In genomic region chr11:117628312-117628779, GRCm38 (mm10) we compare ENCODE assay signal across 8 mouse cellular contexts. TPM values are rescaled to one million over a fixed set of nuclear protein-coding genes. Genes with fewer than 3 reads are reported as not detected.
DNase-seq lines count a peak whose midpoint lies in the region; ATAC-seq and TF ChIP-seq lines count a peak whose summit lies in the region.

No protein-coding gene starts in this region.

- no peaks in the 10 kb centered on the region for H3K36me3 ChIP-seq in lung, embryonic 14.5 days (ENCODE audit: insufficient read depth)
- H3K36me3 ChIP-seq in heart, embryonic 15.5 days: no peaks in the 10 kb centered on the region
- no peaks in the 10 kb centered on the region for H3K36me3 ChIP-seq in liver, embryonic 11.5 days (ENCODE audit: control insufficient read depth, insufficient read depth, low read length)

- no peak for ATAC-seq in lung, embryonic 14.5 days (ENCODE audit: insufficient read depth)
- 0 out of 2 replicates have a peak, but pooled peaks have one; percentile 53 for ATAC-seq in heart, embryonic 15.5 days (replicated peaks; ENCODE audit: insufficient number of reproducible peaks, insufficient read depth, low FRiP score, low read depth)
- ATAC-seq in liver, embryonic 11.5 days (replicated peaks; ENCODE audit: low FRiP score): no peak

- H3K27ac ChIP-seq in lung, embryonic 14.5 days (ENCODE audit: low read depth): no peak overlapping the region
- no peak overlapping the region for H3K27ac ChIP-seq in heart, embryonic 15.5 days
- no peak overlapping the region for H3K27ac ChIP-seq in liver, embryonic 11.5 days (ENCODE audit: low read depth, low read length)

- H3K9ac ChIP-seq in lung, embryonic 14.5 days: no peak overlapping the region
- H3K9ac ChIP-seq in heart, embryonic 15.5 days: no peak overlapping the region
- H3K9ac ChIP-seq in liver, embryonic 11.5 days (ENCODE audit: low read depth, low read length): no peak overlapping the region

- no peak overlapping the region for H3K4me2 ChIP-seq in lung, embryonic 14.5 days
- no peak overlapping the region for H3K4me2 ChIP-seq in heart, embryonic 15.5 days
- no peak overlapping the region for H3K4me2 ChIP-seq in liver, embryonic 11.5 days

- H3K9me3 ChIP-seq in lung, embryonic 14.5 days (ENCODE audit: low read depth, low read length): no peaks in the 10 kb centered on the region
- H3K9me3 ChIP-seq in heart, embryonic 15.5 days (replicated peaks): no peaks in the 10 kb centered on the region
- H3K9me3 ChIP-seq in liver, embryonic 11.5 days (ENCODE audit: control insufficient read depth, low read length): no peaks in the 10 kb centered on the region

- 12% methylated on average over 9 of the region's 9 CpGs for WGBS in lung, embryonic 14.5 days
- WGBS in heart, embryonic 15.5 days: 15% methylated on average over 9 of the region's 9 CpGs
- WGBS in liver, embryonic 11.5 days: 12% methylated on average over 9 of the region's 9 CpGs

- H3K4me1 ChIP-seq in lung, embryonic 14.5 days (ENCODE audit: insufficient read depth): no peaks in the 10 kb centered on the region; the same call in 1 of the 2 replicates
- peaks cover 3% of the 10 kb centered on the region; the same call in 1 of the 2 replicates for H3K4me1 ChIP-seq in heart, embryonic 15.5 days (replicated peaks)
- no peaks in the 10 kb centered on the region for H3K4me1 ChIP-seq in liver, embryonic 11.5 days (replicated peaks; ENCODE audit: control insufficient read depth, insufficient read depth, low read length)

- peaks cover 26% of the 10 kb centered on the region for H3K27me3 ChIP-seq in lung, embryonic 14.5 days (ENCODE audit: insufficient read depth, low read length)
- peaks cover 22% of the 10 kb centered on the region for H3K27me3 ChIP-seq in heart, embryonic 15.5 days
- H3K27me3 ChIP-seq in liver, embryonic 11.5 days (replicated peaks; ENCODE audit: control insufficient read depth, insufficient read depth, low read length): peaks cover 32% of the 10 kb centered on the region

- no peak for TF ChIP-seq CTCF in lung, embryonic 14.5 days (IDR thresholded peaks at IDR 0.05; ENCODE audit: low read depth)

- H3K4me3 ChIP-seq in lung, embryonic 14.5 days (ENCODE audit: low read depth, low read length): no peak overlapping the region
- H3K4me3 ChIP-seq in heart, embryonic 15.5 days: no peak overlapping the region
- no peak overlapping the region for H3K4me3 ChIP-seq in liver, embryonic 11.5 days (ENCODE audit: low read depth, low read length)

- DNase-seq in lung, embryonic 14.5 days: peak; percentile 56
- no peak for DNase-seq in lung, postnatal 25 days (ENCODE audit: low spot score)
- peak; percentile 52 for DNase-seq in embryo, embryonic 10 days (ENCODE audit: low spot score)
- peak; percentile 51 to 76 for DNase-seq in left cerebral cortex, adult 8-10 months (ENCODE audit: low spot score in 2 of 2)
- DNase-seq in retina, postnatal 1 day: peak; percentile 97
- DNase-seq in adipocyte (ENCODE audit: low spot score): no peak
- no peak for DNase-seq in liver, embryonic 11.5 days (ENCODE audit: low spot score)

RNA-seq across cellular contexts. Expression of gene Tnrc6c, which starts 25.7 kb away (rescaled TPM):
- polyA plus RNA-seq in lung, embryonic 14.5 days (2014; fragmentation: Nextera tagmentation; extraction: Ambion mirVana): 10.9 and 11.6 TPM in 2 replicates
- 6.6 and 7.3 TPM in 2 replicates for polyA plus RNA-seq in heart, embryonic 15.5 days (2015; fragmentation: Nextera tagmentation; extraction: Ambion mirVana)
- 10 to 100 TPM; 54.0 to 61.3 (median 57.8) TPM for total RNA-seq in left cerebral cortex, adult 8-10 months (2022)
- 8.0 TPM in 2 replicates for polyA plus RNA-seq in liver, embryonic 11.5 days (2014; fragmentation: Nextera tagmentation; extraction: Ambion mirVana)

Comparison
In these comparisons a context has a peak if more than half of its experiments do, and no peak if none do; other contexts are left out.
1. DNase-seq: peak in lung, embryonic 14.5 days (single experiment), embryo, embryonic 10 days (single experiment), left cerebral cortex, adult 8-10 months (2 of 2) and retina, postnatal 1 day (single experiment); none in lung, postnatal 25 days (single experiment), adipocyte (single experiment) and liver, embryonic 11.5 days (single experiment).